Mouse (Mus musculus): ENCODE measurements at regions not wholly inside any gene's neighbourhood (a gene's known extent, or its start where the extent isn't known, plus 50 kb on each side); places are given as distances from the start of the nearest gene placed in this dataset.

DNA sequence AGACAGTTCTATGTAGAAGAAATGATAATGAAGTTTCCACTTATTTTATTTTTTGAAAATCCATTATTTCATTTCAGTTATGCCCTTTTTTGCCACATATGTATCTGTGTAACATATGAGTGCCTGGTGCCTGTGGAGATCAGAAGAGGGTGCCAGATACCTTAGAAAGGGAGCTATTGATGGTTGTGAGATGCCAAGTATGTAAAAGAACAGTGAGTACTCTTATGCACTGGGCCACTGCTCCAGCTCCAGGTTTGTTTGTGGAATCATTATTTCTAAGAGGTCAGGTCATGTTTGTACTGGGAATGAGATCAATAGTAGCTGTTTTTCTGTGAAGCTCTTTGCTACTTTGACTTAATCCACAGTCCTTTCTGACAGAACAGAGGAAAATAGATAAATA lies 68.1 kb downstream of the Cenpw start:
- no peak for DNase-seq (ENCODE audit: low read depth)

DNA sequence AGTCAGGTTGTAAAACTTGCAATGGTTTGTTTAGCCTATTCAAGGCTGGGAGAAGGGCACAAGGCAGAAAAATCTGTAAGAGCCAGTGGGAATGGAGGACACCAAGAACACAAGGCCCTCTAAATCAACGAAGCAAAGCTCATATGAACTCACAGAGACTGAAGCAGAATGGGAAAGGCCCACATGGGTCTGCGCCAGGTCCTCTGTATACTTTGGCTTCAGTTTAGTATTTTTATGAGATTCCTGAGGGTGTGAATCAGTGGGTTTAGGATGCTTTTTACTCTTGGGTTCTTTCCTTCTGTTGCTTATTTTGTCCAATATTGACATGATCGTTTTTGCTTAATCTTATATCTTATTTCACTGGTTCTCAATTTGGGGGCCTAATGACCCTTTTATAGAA lies 90.0 kb downstream of the Cenpw start:
- DNase-seq (ENCODE audit: low read depth) = peak; percentile 62

DNA sequence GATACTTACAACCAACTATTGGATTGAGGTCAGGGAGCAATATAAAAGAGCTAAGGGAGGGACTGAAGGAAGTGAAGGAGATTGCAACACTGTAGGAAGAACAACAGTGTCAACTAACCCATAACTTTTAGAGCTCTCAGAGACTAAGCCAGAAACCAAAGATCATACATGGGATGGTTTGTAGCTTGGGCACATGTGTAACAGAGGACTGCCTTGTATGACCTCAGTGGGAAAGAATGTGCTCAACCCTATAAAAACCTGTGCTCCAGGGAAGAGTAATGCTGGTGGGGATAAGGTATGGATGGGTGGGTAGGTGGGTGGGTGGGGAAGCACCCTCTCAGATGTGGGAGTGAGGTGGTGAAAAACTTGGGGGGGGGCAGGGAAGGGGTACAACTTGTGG lies 97.9 kb downstream of the Cenpw start:
- no peak for DNase-seq (ENCODE audit: low read depth)

DNA sequence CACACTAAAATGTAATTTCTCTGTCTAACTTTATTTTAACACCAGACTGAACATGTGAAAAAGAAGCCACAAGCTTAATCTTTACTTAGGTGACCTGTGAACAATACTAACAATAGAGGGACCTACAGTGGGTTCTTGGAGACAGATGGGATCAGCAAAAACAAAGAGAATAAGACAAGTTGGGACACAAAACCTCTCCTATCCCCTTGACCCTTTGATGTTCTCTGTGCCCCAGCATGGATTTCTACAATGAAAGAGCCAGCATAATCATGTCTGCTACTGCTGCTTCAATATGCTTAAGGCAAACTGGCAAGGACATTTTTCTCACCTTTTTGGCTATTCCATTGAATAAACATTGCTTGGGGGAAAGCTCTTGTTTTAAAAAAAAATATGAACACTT lies 105.8 kb downstream of the Cenpw start:
- DNase-seq (ENCODE audit: low read depth) = no peak

DNA sequence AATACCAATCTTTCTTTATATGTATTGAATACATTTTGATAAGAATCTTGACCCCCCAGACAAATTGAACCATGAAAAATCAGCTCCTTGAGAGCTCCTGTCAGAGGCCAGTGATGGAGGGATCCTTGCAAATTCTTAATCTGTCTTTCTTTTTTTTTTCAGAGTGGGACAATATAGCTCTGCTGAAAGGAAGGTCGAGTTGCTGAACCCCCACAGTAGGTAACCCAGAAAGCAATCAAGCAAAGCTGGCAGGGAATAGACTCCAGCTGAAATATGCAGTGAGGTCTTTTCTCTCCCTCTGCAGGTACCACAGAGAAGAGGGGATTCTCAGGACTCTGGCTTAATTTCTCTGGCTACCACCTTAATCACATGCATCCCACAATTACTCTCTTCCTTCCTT lies 108.8 kb downstream of the Cenpw start:
- DNase-seq (ENCODE audit: low read depth) = no peak

DNA sequence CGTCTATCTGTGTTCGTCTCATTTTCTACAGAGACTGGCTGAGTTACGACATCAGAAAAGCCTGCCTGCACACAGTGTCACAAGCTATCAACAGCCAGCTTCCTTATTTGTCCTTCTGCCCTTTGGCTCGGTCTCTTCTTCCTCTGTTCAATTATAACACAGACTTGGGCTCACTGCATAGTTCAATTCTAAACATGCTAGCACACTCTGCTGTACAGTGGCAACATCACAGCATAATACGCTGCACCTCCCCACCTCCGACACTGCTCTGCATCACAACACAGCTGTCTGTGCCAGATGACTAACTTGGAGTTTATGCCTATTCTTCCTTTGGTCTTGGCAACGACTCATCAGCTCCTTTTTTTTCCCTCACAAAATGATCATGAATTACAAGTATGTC lies 111.0 kb downstream of the Cenpw start:
- DNase-seq (ENCODE audit: low read depth) = peak; percentile 65

DNA sequence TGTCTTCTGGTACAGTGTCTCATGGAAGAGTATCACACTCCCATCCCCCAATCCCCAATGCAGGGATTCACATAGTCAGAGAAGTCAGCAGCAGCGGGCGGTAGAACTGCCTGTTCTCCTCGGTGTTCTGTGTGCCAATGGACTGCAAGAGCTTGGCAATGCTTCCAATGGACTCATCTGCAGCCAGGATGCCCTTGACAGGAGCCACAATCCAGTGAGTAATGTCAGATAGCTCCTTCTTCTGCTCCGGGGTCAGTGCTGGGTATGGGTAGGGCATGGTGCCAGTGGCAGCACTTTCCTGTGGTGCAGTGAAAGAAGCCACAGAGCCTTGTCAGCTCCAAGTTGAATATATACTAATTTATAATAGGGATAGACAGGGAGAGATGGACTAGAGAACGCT lies 115.3 kb downstream of the Cenpw start:
- DNase-seq (ENCODE audit: low read depth) = no peak

DNA sequence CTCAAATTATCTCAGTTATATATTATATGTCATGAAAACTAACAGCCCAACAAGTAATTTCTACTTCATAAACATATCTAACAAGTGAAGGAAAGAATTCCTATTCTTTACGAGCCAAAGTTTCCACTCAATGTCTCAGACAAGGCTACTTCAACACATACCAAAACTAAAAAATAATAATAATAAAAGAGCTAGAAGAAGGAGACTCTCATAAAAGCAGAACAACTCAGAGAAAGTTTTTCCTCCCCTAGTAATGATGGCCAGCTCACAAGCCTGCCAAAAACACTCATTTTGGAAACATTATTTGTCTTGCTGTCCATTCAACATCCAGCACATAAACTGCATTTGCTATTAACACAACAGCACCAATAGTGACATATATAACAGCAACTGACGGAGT lies 133.7 kb downstream of the Cenpw start:
- no peak for DNase-seq (ENCODE audit: low read depth)

DNA sequence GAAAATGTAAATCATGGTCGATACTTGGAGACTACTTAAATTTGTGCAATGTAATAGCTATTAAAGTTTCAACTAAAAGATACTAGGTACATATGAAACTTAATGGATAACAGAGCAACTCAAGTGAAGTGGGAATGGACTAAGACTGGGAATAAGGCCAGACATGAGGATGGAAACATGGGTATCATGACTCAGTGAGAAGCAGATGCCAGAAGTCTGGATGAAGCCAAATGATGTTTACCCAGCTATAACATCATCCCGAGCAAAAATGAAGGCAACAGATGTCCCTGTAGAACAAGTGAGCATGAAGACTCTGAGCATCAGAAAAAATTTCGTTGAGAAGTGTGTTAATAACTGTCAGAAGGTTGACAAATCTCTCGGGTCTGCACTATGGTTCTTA lies 169.7 kb downstream of the Cenpw start:
- DNase-seq (ENCODE audit: low read depth) = peak; percentile 24

DNA sequence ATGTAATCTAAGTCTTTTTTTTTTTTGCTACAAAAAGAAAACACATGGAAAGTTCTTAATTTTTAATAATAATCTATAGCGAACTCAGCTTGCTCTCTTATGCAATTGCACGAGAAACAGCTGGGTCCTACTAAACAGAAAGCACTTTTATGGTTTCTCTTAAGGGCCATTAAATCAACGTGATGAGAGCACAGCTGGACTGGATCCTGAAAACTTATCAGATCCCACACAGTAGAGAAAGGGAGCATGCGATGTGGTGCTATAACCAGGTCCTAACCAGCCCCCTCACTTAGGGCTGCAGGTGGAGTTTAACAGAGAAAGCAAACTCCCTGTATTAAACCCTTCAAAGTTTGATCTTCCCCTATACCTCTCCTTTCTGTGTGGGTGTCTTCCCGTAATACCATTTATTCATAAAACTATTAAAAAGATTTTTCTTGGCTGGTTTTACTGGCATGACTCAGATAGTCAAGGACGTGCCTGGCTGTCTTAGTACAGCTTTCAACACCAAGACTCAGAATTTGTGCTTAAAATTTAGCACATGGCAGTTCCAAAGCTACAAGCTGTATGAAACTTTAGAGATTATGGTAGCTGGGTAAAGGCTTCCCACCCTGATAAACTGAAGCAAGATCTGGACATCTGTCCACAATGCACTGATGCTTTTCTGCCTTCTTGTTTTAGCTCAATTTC lies 197.3 kb downstream of the Cenpw start:
- peak; percentile 37 for DNase-seq (ENCODE audit: low read depth)

DNA sequence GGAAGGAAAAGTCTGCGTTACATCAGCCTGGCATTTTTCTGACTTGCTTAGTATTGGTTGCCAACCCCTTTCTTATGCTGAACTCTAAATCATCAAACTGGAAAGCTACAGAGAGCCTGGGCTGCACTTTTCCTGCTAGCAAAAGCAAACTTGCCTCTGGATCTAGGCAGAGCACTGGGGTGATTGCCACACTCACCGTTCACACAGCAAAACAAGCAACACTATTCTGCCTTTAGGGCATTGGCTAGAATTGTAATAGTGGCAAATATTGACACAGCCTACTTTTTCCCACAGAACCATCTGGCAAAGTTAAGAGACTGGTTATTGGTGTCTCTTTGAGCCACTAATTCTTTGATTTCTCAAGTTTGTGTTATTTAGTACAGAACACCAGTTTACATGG lies 199.5 kb downstream of the Cenpw start:
- DNase-seq (ENCODE audit: low read depth) = peak; percentile 54

DNA sequence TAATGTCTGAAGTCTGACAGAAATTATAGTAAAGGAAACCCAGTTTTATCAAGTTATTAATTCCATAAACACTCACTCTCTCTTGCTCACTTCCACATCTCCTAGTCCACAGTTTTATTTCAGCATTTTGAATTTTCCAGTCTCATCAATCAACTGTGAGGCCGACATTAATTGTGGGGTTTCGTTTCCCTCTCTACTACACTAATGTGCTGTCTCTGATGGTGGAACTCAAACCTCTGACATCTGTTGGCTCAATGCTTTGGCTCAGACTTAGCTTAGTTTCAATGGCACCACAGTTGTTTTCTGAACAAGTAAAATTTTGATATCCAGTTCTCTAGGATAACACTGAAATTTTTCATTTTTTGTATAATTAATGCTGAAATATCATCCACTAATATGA lies 218.8 kb downstream of the Cenpw start:
- DNase-seq (ENCODE audit: low read depth) = peak; percentile 46
